Mouse (Mus musculus) embryo, embryonic 11 days (tissue): ENCODE results near the gene Epb41.

ENCODE experiments used
- DNase-seq: peaks from one replicate; pipeline ENCODE4 v3.0.0-alpha.2; 2015

Gene Epb41

GRCm38 (mm10) chr4:131998641-131999040 is 76.5 kb downstream of the Epb41 start:
- DNase-seq, result no peak

- DNase-seq, result no peak
Observed at GRCm38 (mm10) chr4:131997476-131997875, 77.6 kb downstream of the Epb41 start.

DNA sequence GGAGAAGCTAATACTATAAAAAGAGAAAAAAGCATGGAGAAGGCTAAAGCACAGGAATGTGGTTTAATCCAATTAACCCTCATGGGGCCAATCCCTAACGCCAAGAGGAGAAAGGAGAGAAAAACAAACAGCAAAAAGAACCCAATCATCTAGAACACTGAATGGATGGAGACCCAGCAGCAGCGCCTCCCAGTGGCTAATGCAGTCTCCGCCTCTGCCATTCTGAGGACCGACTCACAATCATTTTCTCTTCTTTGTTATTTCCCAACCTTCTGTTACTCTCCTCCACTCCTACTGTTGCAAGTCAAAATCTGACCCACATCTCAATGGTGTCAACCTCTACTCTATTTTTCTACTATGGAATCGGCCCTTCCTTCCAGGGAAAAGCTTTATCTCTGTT is 78.1 kb downstream of the Epb41 start:
- no peak for DNase-seq

DNA sequence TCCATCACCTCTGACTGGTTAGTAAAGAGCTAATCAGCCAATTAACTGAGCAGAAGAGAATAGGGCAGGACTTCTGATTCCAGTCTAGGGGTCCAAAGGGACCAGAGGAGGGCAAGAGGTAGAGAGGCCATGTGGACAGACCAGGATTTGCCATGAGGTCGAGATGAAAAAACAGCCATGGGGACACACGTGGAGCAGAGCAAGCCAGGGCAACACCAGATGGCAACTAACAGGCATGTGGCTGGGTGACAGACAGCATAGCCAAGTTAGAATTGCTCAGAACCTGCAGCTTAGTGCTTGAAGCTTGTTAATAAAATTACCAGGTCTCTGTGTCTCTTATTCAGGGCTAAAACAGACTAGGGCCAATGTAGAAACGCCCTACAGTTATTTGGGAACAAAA is 81.3 kb downstream of the Epb41 start:
- DNase-seq, result no peak

- peak; percentile 21 for DNase-seq
Observed at GRCm38 (mm10) chr4:131982881-131983538, 92.1 kb downstream of the Epb41 start.

GRCm38 (mm10) chr4:131981755-131982154 is 93.4 kb downstream of the Epb41 start:
- no peak for DNase-seq

GRCm38 (mm10) chr4:131977201-131977600 is 97.9 kb downstream of the Epb41 start:
- peak; percentile 81 for DNase-seq

DNA sequence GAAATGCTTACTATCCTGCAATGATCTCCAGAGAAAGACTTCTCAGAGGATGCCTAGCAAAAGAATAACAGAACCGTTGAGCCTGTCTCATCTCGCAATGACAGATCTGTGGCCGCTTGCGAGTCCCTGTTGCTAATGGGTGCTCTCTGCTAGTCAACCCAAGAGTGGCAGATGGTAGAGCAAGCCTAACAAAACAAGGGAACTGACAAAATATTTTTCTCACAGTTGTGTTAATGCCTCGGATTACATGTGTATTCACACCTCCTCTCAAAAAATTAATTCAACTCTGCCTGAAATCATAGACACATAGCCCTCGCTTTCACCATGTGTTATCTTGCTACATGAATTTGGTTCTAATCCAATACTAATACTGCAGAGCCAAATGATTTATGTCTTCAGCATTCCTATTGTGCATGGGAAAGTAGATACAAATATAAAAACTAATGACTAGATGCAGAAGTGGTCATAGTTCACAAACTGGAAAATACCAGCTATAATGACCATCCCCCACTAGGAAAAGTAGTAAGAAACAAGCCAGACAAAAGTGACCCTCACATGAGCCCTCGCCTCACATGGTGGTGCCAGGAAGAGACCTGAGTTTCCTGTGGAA is 104.8 kb downstream of the Epb41 start:
- no peak for DNase-seq

DNA sequence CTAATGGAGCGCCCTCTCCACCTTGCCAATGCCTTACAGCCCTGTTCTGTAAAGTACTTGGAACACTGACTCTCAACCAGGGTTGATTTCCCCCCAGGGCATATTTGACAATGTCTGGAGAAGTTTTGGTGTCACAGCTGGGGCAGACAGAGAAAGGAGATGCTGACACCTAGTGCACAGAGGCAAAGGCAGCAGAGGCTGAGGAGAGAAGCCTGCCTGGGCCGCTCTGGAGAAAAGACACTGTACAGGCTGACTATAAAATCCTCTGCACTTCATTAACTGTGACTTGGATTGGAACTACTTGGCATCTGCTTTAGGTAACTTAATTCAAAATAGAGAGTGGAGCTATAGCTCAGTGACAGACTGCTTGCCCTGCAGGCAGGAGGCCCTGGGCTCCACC is 106.2 kb downstream of the Epb41 start:
- peak; percentile 37 for DNase-seq

- no peak for DNase-seq
Observed at GRCm38 (mm10) chr4:131957161-131957560, 118.0 kb downstream of the Epb41 start.

DNA sequence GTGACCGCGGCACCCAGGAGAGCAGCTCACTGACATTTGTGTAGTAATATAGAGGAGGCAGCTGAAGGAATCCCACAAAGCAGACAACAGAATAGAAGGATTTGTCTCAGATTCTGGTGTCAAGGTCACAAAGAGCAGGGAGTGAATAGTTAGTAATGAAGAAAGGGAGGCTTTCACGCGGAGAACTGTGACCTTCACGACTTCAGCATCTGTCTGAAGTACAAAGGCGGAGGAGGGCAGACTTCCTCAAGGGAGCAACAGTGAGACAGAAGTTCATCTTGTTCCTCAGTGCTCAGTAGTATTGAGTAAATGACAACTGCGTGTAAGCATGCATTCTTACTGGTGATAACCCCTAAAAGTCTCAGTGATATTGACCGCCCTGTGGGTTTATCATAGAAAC is 124.5 kb downstream of the Epb41 start:
- DNase-seq, result peak; percentile 16

DNA sequence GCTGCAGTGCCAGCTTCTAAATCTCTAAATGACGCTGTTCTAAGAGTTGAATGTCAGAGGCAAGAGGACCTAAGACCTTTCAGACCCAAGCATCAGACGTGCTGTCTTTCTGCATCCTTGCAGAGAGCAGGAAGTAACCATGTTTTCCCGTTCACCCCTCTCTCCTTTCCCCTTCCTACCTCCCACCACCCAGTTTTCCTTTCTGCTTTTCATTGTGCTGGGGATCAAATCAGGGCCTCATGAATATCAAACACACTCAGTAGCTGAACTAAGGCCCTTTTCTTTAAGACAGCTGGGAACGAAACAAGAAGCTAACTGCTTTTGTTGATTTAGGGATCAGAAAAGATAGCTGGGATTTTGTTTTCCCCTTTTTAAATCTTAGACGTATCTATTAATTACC is 125.2 kb downstream of the Epb41 start:
- peak; percentile 9 for DNase-seq

- DNase-seq, result no peak
Observed at GRCm38 (mm10) chr4:131947848-131948247, 127.3 kb downstream of the Epb41 start.

- no peak for DNase-seq
Observed at GRCm38 (mm10) chr4:131940846-131941245, 134.3 kb downstream of the Epb41 start.

DNA sequence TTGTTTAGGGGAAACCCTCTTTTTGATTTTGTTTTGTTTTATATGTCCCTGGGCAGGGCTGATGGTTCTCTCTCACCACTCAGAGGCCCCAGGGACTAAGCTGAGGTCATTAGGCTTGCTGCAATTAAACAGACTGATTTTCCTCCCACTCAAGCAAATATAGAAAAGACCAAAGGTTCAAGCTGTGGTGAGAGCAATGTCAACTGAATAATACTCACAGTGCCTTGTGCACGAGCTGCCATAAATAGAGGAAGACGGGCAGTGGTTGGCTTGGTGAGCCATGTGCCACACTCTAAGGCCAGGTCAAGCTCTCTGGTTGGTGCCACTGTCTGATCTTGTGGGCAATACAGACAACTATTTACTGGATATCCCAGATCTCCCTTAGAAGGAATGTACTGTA is 135.7 kb downstream of the Epb41 start:
- no peak for DNase-seq

DNA sequence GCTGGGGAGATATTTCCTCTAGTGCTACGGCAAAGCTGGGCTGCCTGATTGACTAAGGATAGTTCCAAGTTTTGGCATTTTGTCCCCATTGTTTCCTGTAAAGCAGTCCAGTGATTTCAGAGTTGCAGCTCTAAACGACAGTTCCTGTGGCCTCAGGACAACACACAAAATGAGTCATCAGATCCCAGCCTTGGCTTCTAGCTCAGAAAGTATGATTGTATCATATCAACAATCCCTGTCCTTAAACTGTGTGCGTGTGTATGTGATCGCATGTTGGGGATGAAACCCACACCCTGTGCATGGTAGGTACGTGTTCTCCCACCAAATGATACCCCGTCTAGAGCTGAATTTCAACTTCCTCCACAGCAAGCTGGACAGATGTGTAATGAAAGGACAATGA is 146.0 kb downstream of the Epb41 start:
- no peak for DNase-seq

DNA sequence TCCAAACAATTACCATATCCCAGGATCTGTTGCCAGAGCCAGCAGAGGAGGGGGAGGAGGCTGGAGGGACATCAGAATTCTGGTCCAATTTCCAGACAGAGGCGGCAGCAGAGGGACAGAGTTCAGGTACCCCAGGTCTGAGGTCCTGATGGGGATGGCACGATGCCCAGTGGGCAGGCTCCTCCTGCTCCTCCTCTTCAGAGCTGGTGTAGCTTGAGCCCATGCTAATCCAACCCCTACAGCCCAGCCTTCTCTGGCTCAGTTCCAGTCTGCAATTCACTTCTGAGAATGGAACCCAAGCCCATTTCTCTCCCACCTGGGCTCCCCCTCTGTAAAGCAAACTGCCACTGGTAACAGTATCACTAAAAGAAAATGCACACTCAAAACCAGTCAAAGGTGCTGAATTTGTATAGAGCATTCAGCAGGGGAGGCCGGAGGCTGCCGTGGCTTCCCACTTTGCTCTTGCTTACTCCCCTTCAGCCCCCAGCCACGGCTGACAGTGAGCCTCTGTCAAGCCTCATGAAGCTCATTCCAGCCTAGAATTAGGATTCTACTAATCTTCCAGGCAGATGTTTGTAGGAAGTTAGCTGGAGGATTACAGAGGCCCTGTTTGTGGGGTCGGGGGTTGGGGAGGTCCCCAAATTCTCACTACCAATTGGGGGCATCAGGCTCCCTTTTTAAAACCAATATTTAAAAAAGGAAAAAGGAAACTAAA is 150.9 kb downstream of the Epb41 start:
- DNase-seq, result no peak

DNA sequence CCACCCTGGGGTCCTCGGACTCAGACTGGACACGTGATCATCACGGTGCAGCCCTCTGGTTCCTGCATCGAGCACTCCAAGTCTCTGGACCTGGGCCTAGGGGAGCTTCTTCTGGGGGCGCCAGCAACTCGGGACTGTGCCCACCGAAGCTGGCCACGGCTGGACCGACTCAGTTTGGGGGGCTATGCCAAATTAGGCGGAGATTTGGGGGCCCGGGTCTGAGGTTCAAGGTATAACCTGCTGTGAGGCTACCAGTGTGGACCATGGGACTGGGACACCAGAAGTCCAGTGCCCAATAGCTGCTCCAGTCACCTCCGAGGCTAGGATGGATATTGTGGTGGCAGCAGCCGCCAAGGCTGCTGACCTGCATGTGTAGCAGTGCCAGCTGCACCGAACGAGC is 152.7 kb downstream of the Epb41 start:
- no peak for DNase-seq

GRCm38 (mm10) chr4:131921461-131922346 is 153.4 kb downstream of the Epb41 start, which contains the start of gene Tmem200b:
Gene Tmem200b (plus strand): TSS chr4:131921771.
- peak; percentile 52 for DNase-seq

DNA sequence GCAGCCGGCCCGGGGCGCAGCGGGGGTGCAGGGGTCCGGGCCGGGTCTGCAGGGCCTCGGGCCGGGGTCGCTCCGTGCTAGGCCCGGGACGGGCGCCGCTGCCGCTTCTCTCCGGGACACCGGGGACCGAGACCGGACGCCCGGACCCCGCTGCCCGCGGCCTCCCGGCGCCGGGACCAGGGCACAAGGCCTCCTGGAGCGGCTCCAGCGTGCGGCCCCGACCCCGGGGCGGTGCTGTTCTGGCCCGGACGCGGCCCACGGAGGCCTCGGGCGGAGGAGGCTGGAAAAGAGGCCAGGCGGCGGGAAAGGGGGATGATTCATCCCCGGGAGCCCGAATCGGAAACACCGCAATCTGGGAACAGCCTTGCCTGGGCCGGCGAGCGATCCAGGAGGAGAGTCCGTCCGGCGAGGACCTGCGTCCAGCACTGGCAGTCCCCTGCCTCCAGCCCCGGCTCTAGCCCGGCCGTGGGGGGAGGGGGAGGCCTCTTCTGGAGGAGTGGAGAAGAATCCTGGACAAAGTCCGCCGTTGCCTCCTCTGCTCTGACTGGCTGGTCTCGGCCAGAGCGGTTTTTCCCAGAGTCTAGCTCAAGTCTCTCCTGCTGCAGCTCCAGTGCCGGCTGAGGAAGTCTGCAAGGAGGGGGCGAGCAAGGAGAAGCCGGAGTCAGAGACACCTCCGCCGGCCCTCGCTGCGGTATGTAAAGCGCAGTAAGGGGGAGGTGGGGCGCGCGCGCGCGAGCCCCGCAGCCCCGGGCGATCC is 154.3 kb downstream of the Epb41 start:
- peak; percentile 79 for DNase-seq

GRCm38 (mm10) chr4:131920141-131920594 is 155.0 kb downstream of the Epb41 start:
- DNase-seq, result peak; percentile 77

GRCm38 (mm10) chr4:131919506-131920140 is 155.5 kb downstream of the Epb41 start:
- DNase-seq, result peak; percentile 24
